Mouse (Mus musculus): ENCODE data around the gene Psmg3. TPM values are rescaled to one million over a fixed set of nuclear protein-coding genes. Genes with fewer than 3 reads are reported as not detected.

Gene Psmg3
- polyA plus RNA-seq, 1 experiment from 2014 or later = 73.0 TPM

- 76% methylated on average over 15 of the region's 15 CpGs for WGBS
- no peaks in the 10 kb centered on the region for H3K4me1 ChIP-seq (ENCODE audit: control insufficient read depth, insufficient read depth, low read depth, low read length)
- no peaks in the 10 kb centered on the region for H3K36me3 ChIP-seq (ENCODE audit: control insufficient read depth, insufficient read depth, low read length)
- H3K27ac ChIP-seq (ENCODE audit: low read depth, low read length) = no peak overlapping the region
- peaks cover 12% of the 10 kb centered on the region for H3K27me3 ChIP-seq (replicated peaks; ENCODE audit: control insufficient read depth, insufficient read depth, low read length)
- no peak overlapping the region for H3K4me2 ChIP-seq (ENCODE audit: low read length)
- H3K9ac ChIP-seq (ENCODE audit: low read depth, low read length) = no peak overlapping the region
- no peak overlapping the region for H3K4me3 ChIP-seq (ENCODE audit: low read length)
- ATAC-seq = no peak
- H3K9me3 ChIP-seq (ENCODE audit: control insufficient read depth, low read length) = no peaks in the 10 kb centered on the region
These were observed 14.8 kb downstream of the Psmg3 start for GRCm38 (mm10) chr5:139811677-139812397.

GRCm38 (mm10) chr5:139809397-139809796 lies 17.3 kb downstream of the Psmg3 start:
- H3K27me3 ChIP-seq (replicated peaks; ENCODE audit: control insufficient read depth, insufficient read depth, low read length) = peaks cover 10% of the 10 kb centered on the region
- 61% methylated on average over 4 of the region's 4 CpGs for WGBS
- no peaks in the 10 kb centered on the region for H3K9me3 ChIP-seq (ENCODE audit: control insufficient read depth, low read length)
- H3K4me1 ChIP-seq (ENCODE audit: control insufficient read depth, insufficient read depth, low read depth, low read length) = no peaks in the 10 kb centered on the region
- H3K4me2 ChIP-seq (ENCODE audit: low read length) = no peak overlapping the region
- H3K36me3 ChIP-seq (ENCODE audit: control insufficient read depth, insufficient read depth, low read length) = no peaks in the 10 kb centered on the region
- no peak overlapping the region for H3K27ac ChIP-seq (ENCODE audit: low read depth, low read length)
- no peak overlapping the region for H3K9ac ChIP-seq (ENCODE audit: low read depth, low read length)
- ATAC-seq = no peak
- H3K4me3 ChIP-seq (ENCODE audit: low read length) = no peak overlapping the region

- Histone ChIP-seq H3K4me2 (ENCODE audit: low read length) (no peak overlapping the region), H3K9me3 (ENCODE audit: control insufficient read depth, low read length) (no peaks in the 10 kb centered on the region), H3K27me3 (replicated peaks; ENCODE audit: control insufficient read depth, insufficient read depth, low read length) (no peaks in the 10 kb centered on the region), H3K4me3 (ENCODE audit: low read length) (no peak overlapping the region), H3K9ac (ENCODE audit: low read depth, low read length) (no peak overlapping the region), H3K36me3 (ENCODE audit: control insufficient read depth, insufficient read depth, low read length) (0 out of 2 replicates have a peak, but pooled peaks cover 2% of the 10 kb centered on the region), H3K4me1 (ENCODE audit: control insufficient read depth, insufficient read depth, low read depth, low read length) (peaks cover 4% of the 10 kb centered on the region; the same call in 1 of the 2 replicates), H3K27ac (ENCODE audit: low read depth, low read length) (no peak overlapping the region)
- WGBS = 95% methylated on average over 8 of the region's 8 CpGs
- no peak for ATAC-seq
These were observed 20.8 kb downstream of the Psmg3 start for GRCm38 (mm10) chr5:139805924-139806323.

GRCm38 (mm10) chr5:139804573-139805111 lies 22.0 kb downstream of the Psmg3 start:
- H3K36me3 ChIP-seq (ENCODE audit: control insufficient read depth, insufficient read depth, low read length) = peaks cover 10% of the 10 kb centered on the region
- H3K4me1 ChIP-seq (ENCODE audit: control insufficient read depth, insufficient read depth, low read depth, low read length) = peaks cover 4% of the 10 kb centered on the region; the same call in 1 of the 2 replicates
- no peaks in the 10 kb centered on the region for H3K9me3 ChIP-seq (ENCODE audit: control insufficient read depth, low read length)
- no peak overlapping the region for H3K4me3 ChIP-seq (ENCODE audit: low read length)
- no peaks in the 10 kb centered on the region for H3K27me3 ChIP-seq (replicated peaks; ENCODE audit: control insufficient read depth, insufficient read depth, low read length)
- no peak for ATAC-seq
- 91% methylated on average over 11 of the region's 11 CpGs for WGBS
- no peak overlapping the region for H3K4me2 ChIP-seq (ENCODE audit: low read length)
- H3K9ac ChIP-seq (ENCODE audit: low read depth, low read length) = no peak overlapping the region
- no peak overlapping the region for H3K27ac ChIP-seq (ENCODE audit: low read depth, low read length)

GRCm38 (mm10) chr5:139804107-139804551 lies 22.6 kb downstream of the Psmg3 start:
- Histone ChIP-seq H3K27me3 (replicated peaks; ENCODE audit: control insufficient read depth, insufficient read depth, low read length) (no peaks in the 10 kb centered on the region), H3K36me3 (ENCODE audit: control insufficient read depth, insufficient read depth, low read length) (peaks cover 10% of the 10 kb centered on the region), H3K9me3 (ENCODE audit: control insufficient read depth, low read length) (no peaks in the 10 kb centered on the region), H3K4me3 (ENCODE audit: low read length) (no peak overlapping the region), H3K27ac (ENCODE audit: low read depth, low read length) (no peak overlapping the region), H3K4me1 (ENCODE audit: control insufficient read depth, insufficient read depth, low read depth, low read length) (peaks cover 7% of the 10 kb centered on the region), H3K4me2 (ENCODE audit: low read length) (no peak overlapping the region), H3K9ac (ENCODE audit: low read depth, low read length) (no peak overlapping the region)
- WGBS = 5% methylated on average over 6 of the region's 6 CpGs
- ATAC-seq = no peak

- no peak overlapping the region for H3K4me3 ChIP-seq (ENCODE audit: low read length)
- no peak overlapping the region for H3K9ac ChIP-seq (ENCODE audit: low read depth, low read length)
- no peak overlapping the region for H3K4me2 ChIP-seq (ENCODE audit: low read length)
- no peaks in the 10 kb centered on the region for H3K27me3 ChIP-seq (replicated peaks; ENCODE audit: control insufficient read depth, insufficient read depth, low read length)
- H3K27ac ChIP-seq (ENCODE audit: low read depth, low read length) = no peak overlapping the region
- no peak for ATAC-seq
- peaks cover 10% of the 10 kb centered on the region for H3K36me3 ChIP-seq (ENCODE audit: control insufficient read depth, insufficient read depth, low read length)
- H3K4me1 ChIP-seq (ENCODE audit: control insufficient read depth, insufficient read depth, low read depth, low read length) = peaks cover 10% of the 10 kb centered on the region
- WGBS = 8% methylated on average over 12 of the region's 12 CpGs
- no peaks in the 10 kb centered on the region for H3K9me3 ChIP-seq (ENCODE audit: control insufficient read depth, low read length)
These were observed 23.0 kb downstream of the Psmg3 start for GRCm38 (mm10) chr5:139803601-139804102.

GRCm38 (mm10) chr5:139803165-139803564 lies 23.5 kb downstream of the Psmg3 start:
- 77% methylated on average over 8 of the region's 8 CpGs for WGBS
- no peak overlapping the region for H3K4me2 ChIP-seq (ENCODE audit: low read length)
- H3K4me1 ChIP-seq (ENCODE audit: control insufficient read depth, insufficient read depth, low read depth, low read length) = peaks cover 15% of the 10 kb centered on the region
- H3K36me3 ChIP-seq (ENCODE audit: control insufficient read depth, insufficient read depth, low read length) = peaks cover 10% of the 10 kb centered on the region
- no peaks in the 10 kb centered on the region for H3K9me3 ChIP-seq (ENCODE audit: control insufficient read depth, low read length)
- ATAC-seq = no peak
- no peak overlapping the region for H3K27ac ChIP-seq (ENCODE audit: low read depth, low read length)
- H3K27me3 ChIP-seq (replicated peaks; ENCODE audit: control insufficient read depth, insufficient read depth, low read length) = no peaks in the 10 kb centered on the region
- no peak overlapping the region for H3K9ac ChIP-seq (ENCODE audit: low read depth, low read length)
- H3K4me3 ChIP-seq (ENCODE audit: low read length) = no peak overlapping the region

GRCm38 (mm10) chr5:139801880-139802279 lies 24.8 kb downstream of the Psmg3 start:
- 93% methylated on average over 10 of the region's 10 CpGs for WGBS
- Histone ChIP-seq H3K4me3 (ENCODE audit: low read length) (no peak overlapping the region), H3K4me1 (ENCODE audit: control insufficient read depth, insufficient read depth, low read depth, low read length) (peaks cover 28% of the 10 kb centered on the region), H3K36me3 (ENCODE audit: control insufficient read depth, insufficient read depth, low read length) (peaks cover 10% of the 10 kb centered on the region), H3K9me3 (ENCODE audit: control insufficient read depth, low read length) (no peaks in the 10 kb centered on the region), H3K27ac (ENCODE audit: low read depth, low read length) (no peak overlapping the region), H3K9ac (ENCODE audit: low read depth, low read length) (no peak overlapping the region), H3K4me2 (ENCODE audit: low read length) (no peak overlapping the region), H3K27me3 (replicated peaks; ENCODE audit: control insufficient read depth, insufficient read depth, low read length) (no peaks in the 10 kb centered on the region)
- no peak for ATAC-seq

- Histone ChIP-seq H3K27me3 (replicated peaks; ENCODE audit: control insufficient read depth, insufficient read depth, low read length) (no peaks in the 10 kb centered on the region), H3K36me3 (ENCODE audit: control insufficient read depth, insufficient read depth, low read length) (peaks cover 10% of the 10 kb centered on the region), H3K4me1 (ENCODE audit: control insufficient read depth, insufficient read depth, low read depth, low read length) (peaks cover 34% of the 10 kb centered on the region), H3K9me3 (ENCODE audit: control insufficient read depth, low read length) (no peaks in the 10 kb centered on the region), H3K4me2 (ENCODE audit: low read length) (no peak overlapping the region), H3K9ac (ENCODE audit: low read depth, low read length) (no peak overlapping the region), H3K27ac (ENCODE audit: low read depth, low read length) (no peak overlapping the region), H3K4me3 (ENCODE audit: low read length) (no peak overlapping the region)
- WGBS = 97% methylated on average over 8 of the region's 8 CpGs
- no peak for ATAC-seq
These were observed 25.5 kb downstream of the Psmg3 start for GRCm38 (mm10) chr5:139801231-139801630.

All from hindbrain, embryonic 16.5 days (tissue).